Mouse (Mus musculus) midbrain, postnatal 0 days (tissue): ENCODE measurements around the gene Tmem221. TPM values are rescaled to one million over a fixed set of nuclear protein-coding genes. Genes with fewer than 3 reads are reported as not detected.

Source experiments
- ATAC-seq: fragments of 200-750 bp; cut with Nextera tagmentation; 2 replicates; pipeline ENCODE4 v1.8.0; 2017; ENCODE audit warnings: moderate number of reproducible peaks, mild to moderate bottlenecking, moderate TSS enrichment, moderate library complexity; ENCODE audit not compliant: low FRiP score
- DNase-seq: peaks from one replicate; pipeline ENCODE4 v3.0.0-alpha.2; 2015; ENCODE audit warnings: low spot score
- H3K27ac ChIP-seq: fragments of 300-500 bp; sonication (generic); 2 replicates; pipeline ENCODE4 v1.5.1; 2014; ENCODE audit warnings: low read depth, mild to moderate bottlenecking, low read length, mixed read lengths
- H3K27me3 ChIP-seq: fragments of 300-500 bp; sonication (generic); 2 replicates; pipeline ENCODE4 v1.6.1; 2014; ENCODE audit warnings: low read length, control low read depth, mixed read lengths; ENCODE audit not compliant: insufficient read depth
- H3K36me3 ChIP-seq: fragments of 300-500 bp; sonication (generic); 2 replicates; pipeline ENCODE4 v1.6.1; 2014; ENCODE audit warnings: low read length, control low read depth, mixed read lengths; ENCODE audit not compliant: insufficient read depth
- H3K4me1 ChIP-seq: fragments of 300-500 bp; sonication (generic); 2 replicates; pipeline ENCODE4 v1.6.1; 2014; ENCODE audit warnings: mild to moderate bottlenecking, control low read depth, antibody characterized with exemption, low read length, mixed read lengths; ENCODE audit not compliant: insufficient read depth
- H3K4me2 ChIP-seq: fragments of 300-500 bp; sonication (generic); 2 replicates; pipeline ENCODE4 v1.6.1; 2014; ENCODE audit warnings: low read depth, mild to moderate bottlenecking, low read length, mixed read lengths; ENCODE audit not compliant: poor library complexity, severe bottlenecking
- H3K4me3 ChIP-seq: fragments of 300-500 bp; sonication (generic); 2 replicates; pipeline ENCODE4 v1.5.1; 2014; ENCODE audit warnings: low read depth, mild to moderate bottlenecking, low read length, moderate library complexity
- H3K9ac ChIP-seq: fragments of 300-500 bp; sonication (generic); replicated peaks from 2 replicates; pipeline ENCODE4 v1.6.1; 2014; ENCODE audit warnings: mild to moderate bottlenecking, low read length, moderate library complexity, mixed read lengths; ENCODE audit not compliant: poor library complexity, severe bottlenecking
- H3K9me3 ChIP-seq: fragments of 300-500 bp; sonication (generic); 2 replicates; pipeline ENCODE4 v1.6.1; 2016; ENCODE audit warnings: low read length, control low read depth
- CTCF ChIP-seq: IDR thresholded peaks from 2 replicates; pipeline ENCODE4 v1.5.1; 2016; ENCODE audit warnings: antibody characterized with exemption, mild to moderate bottlenecking
- WGBS: fragments of 180-500 bp; shearing (Covaris S2); extraction: QIAGEN DNeasy Blood & Tissue Kit; methylation state at CpG from one replicate; pipeline ENCODE4 v1.1.7; 2014; 5-methylcytosine and 5-hydroxymethylcytosine counted together
- polyA plus RNA-seq: library from polyadenylated mRNA; unstranded; fragments of >200 nt; fragmentation: Nextera tagmentation; extraction: Ambion mirVana; gene quantifications from 2 replicates; pipeline ENCODE4 v1.2.1, GENCODE M21; 2015
- total RNA-seq: library from RNA; depleted of rRNA; stranded (reverse); fragments of >200 nt; gene quantifications from 2 replicates; pipeline ENCODE4 v1.2.3, GENCODE M21; 2014

The Tmem221 gene
- total and polyA plus RNA-seq, 2 experiments from 2014 or later: 0.11 TPM; not detected in 1

DNA sequence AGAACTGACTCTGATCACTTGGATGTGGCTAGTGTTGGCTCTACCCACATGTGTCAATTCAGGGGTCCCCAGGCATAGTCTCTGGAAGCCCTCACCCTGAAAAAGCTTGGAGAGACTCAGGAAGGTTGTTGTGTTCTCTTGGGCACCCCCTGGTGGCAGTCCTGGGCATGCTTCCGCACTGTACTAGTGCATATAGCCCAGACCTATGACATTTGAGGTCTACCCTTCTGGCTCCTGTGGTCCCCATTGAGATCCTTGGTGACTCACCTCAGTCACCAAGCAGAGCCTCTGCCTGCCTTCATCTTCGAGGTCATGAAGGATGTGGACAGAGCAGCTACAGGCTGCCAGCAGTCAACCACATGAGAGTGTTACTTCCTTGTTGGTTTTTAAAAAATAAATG, 28.2 kb upstream of the Tmem221 start:
- Histone ChIP-seq H3K4me2 (no peak overlapping the region), H3K4me1 (0 out of 2 replicates have a peak, but pooled peaks cover 4% of the 10 kb centered on the region), H3K27ac (no peak overlapping the region), H3K4me3 (no peak overlapping the region), H3K27me3 (no peaks in the 10 kb centered on the region), H3K9ac (no peak overlapping the region), H3K36me3 (peaks cover 33% of the 10 kb centered on the region), H3K9me3 (no peaks in the 10 kb centered on the region)
- DNase-seq: peak; percentile 54
- TF ChIP-seq CTCF: peak; percentile 80
- ATAC-seq: no peak
- WGBS: 74% methylated on average over 2 of the region's 2 CpGs

DNA sequence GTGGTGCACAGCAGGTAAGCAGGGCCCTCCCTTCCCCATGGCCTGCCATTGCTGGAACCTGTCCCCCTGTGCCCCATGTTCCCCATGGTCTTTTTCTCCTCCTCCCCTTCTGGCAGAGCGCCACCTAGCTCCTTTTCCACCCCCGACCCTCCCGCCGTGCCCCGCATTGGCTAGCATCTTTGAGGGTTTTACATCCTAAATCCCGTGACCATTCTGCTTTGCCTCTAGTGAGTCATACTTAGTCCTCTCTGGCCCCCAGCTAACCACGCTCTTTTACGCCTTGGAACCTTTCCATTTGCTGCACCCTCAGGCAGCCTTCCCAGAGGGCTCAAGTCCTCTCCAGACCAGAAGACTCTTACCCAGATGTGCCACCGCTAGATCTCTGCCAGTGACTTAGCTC, 21.5 kb upstream of the Tmem221 start:
- Histone ChIP-seq H3K4me2 (no peak overlapping the region), H3K4me1 (no peaks in the 10 kb centered on the region), H3K9ac (no peak overlapping the region), H3K27ac (no peak overlapping the region), H3K9me3 (no peaks in the 10 kb centered on the region), H3K27me3 (no peaks in the 10 kb centered on the region), H3K4me3 (no peak overlapping the region), H3K36me3 (peaks cover 29% of the 10 kb centered on the region)
- DNase-seq (peak; percentile 39), ATAC-seq (no peak; the same call in 1 of the 2 replicates)
- no peak for TF ChIP-seq CTCF
- 24% methylated on average over 9 of the region's 9 CpGs for WGBS

DNA sequence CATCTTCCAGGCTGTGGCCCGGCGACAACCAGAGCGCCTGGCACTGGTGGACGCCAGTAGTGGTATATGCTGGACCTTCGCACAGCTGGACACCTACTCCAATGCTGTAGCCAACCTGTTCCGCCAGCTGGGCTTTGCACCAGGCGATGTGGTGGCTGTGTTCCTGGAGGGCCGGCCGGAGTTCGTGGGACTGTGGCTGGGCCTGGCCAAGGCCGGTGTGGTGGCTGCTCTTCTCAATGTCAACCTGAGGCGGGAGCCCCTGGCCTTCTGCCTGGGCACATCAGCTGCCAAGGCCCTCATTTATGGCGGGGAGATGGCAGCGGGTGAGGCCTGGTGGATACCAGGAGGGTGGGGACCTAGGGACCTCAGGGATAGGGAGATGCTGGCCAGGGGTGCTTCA, 20.8 kb upstream of the Tmem221 start:
- TF ChIP-seq CTCF: no peak
- DNase-seq: no peak

DNA sequence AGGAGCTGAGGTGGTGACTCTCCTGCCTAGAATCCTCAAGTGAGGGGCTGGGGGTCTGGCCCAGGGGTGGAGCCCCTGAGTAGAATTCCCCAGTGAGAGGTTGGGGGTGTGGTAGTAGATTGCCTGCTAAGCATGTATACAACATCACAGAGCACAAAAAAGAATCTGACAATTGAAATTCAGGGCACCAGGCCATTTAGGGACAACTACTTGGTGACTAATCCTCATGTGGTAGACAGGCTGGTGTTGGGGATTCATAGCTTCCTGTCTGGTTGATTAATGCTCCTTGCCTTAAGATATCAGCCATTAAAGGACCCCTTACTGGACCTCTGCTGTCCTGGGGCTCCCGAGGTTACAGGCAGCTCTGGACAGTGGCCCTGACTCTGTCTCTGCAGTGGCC, 20.3 kb upstream of the Tmem221 start:
- Histone ChIP-seq H3K9me3 (no peaks in the 10 kb centered on the region), H3K4me2 (no peak overlapping the region), H3K27ac (no peak overlapping the region), H3K36me3 (peaks cover 17% of the 10 kb centered on the region), H3K27me3 (no peaks in the 10 kb centered on the region), H3K4me3 (no peak overlapping the region), H3K9ac (no peak overlapping the region), H3K4me1 (no peaks in the 10 kb centered on the region)
- no peak for TF ChIP-seq CTCF
- no peak for DNase-seq
- ATAC-seq: no peak
- WGBS: 78% methylated on average over 1 of the region's 1 CpGs

More for the DNA sequence above, 20.8 kb upstream of the Tmem221 start:
- H3K9ac ChIP-seq: no peak overlapping the region
- no peaks in the 10 kb centered on the region for H3K4me1 ChIP-seq
- no peak overlapping the region for H3K4me2 ChIP-seq
- H3K27me3 ChIP-seq: no peaks in the 10 kb centered on the region
- no peak overlapping the region for H3K4me3 ChIP-seq
- WGBS: 78% methylated on average over 14 of the region's 14 CpGs
- H3K36me3 ChIP-seq: peaks cover 21% of the 10 kb centered on the region
- ATAC-seq: no peak
- no peaks in the 10 kb centered on the region for H3K9me3 ChIP-seq
- H3K27ac ChIP-seq: no peak overlapping the region

DNA sequence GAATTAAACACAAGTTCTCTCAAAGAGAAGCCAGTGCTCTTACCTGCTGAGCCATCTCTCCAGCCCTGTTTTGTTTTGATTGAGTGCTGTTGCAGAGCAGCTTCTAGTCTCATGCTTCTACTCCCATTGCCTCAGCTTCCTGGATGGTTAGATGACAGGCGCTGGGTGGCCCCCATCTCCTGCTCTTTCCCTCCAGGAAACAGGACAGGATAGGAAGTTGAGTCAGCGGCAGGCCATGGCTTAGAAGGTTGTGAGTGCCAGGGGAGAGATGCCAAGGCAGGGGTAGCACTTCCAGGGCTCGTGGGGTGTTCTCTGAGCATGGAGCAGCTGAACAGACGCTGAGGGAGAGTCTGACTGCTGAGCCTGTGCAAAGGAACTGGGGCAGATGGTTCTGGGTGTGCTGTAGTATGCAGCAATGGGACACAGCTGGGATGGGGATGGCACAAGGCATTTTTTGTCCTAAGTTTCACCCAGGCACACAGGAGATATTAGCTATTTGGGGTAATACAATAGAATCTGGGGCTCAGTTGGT, 19.3 kb upstream of the Tmem221 start:
- 72% methylated on average over 4 of the region's 4 CpGs for WGBS
- no peaks in the 10 kb centered on the region for H3K27me3 ChIP-seq
- no peak for TF ChIP-seq CTCF
- no peaks in the 10 kb centered on the region for H3K4me1 ChIP-seq
- H3K4me3 ChIP-seq: no peak overlapping the region
- H3K9me3 ChIP-seq: no peaks in the 10 kb centered on the region
- peaks cover 12% of the 10 kb centered on the region for H3K36me3 ChIP-seq
- H3K4me2 ChIP-seq: no peak overlapping the region
- H3K9ac ChIP-seq: no peak overlapping the region
- no peak overlapping the region for H3K27ac ChIP-seq
- no peak for ATAC-seq
- DNase-seq: no peak

DNA sequence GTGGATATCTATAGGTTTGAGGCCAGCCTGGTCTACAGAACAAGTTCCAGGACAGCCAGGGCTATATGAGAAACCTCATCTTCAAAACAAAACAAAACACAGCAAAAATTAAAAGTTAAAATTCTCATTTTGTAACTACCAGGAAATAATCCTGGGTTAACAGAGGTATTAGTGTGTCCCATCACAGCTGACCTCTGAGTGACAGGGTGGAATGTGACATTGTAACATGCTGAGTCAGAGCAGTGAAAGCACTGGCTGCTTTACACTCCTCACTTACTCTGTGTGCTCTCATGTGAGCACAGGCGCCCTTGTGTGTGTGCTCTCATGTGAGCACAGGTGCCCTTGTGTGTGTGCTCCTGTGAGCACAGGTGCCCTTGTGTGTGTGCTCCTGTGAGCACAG, 16.3 kb upstream of the Tmem221 start:
- no peak for DNase-seq
- Histone ChIP-seq H3K36me3 (no peaks in the 10 kb centered on the region; the same call in 1 of the 2 replicates), H3K4me2 (no peak overlapping the region), H3K27ac (no peak overlapping the region), H3K9ac (no peak overlapping the region), H3K4me3 (no peak overlapping the region), H3K27me3 (no peaks in the 10 kb centered on the region), H3K4me1 (peaks cover 4% of the 10 kb centered on the region; the same call in 1 of the 2 replicates), H3K9me3 (no peaks in the 10 kb centered on the region)
- no peak for TF ChIP-seq CTCF
- 71% methylated on average over 1 of the region's 1 CpGs for WGBS
- ATAC-seq: no peak
